Mouse (Mus musculus) CH12.LX (cell line): ENCODE results near the gene 6330403K07Rik. TPM values are rescaled to one million over a fixed set of nuclear protein-coding genes. Genes with fewer than 3 reads are reported as not detected.

Source experiments
- DNase-seq: peaks from one replicate; pipeline ENCODE4 v3.0.0-alpha.2; 2013; ENCODE audit errors: extremely low read depth
- H3K27ac ChIP-seq: 2 replicates; pipeline ENCODE4 v1.5.1; 2012; ENCODE audit warnings: low read depth, mild to moderate bottlenecking, control low read depth, moderate library complexity; ENCODE audit not compliant: insufficient read depth
- H3K27me3 ChIP-seq: replicated peaks from 2 replicates; pipeline ENCODE3; 2012; ENCODE audit warnings: inconsistent platforms
- H3K36me3 ChIP-seq, 2 experiments: replicated peaks in 1 of 2; 2 replicates each; pipeline versions ENCODE3 to v1.6.1; 2012; ENCODE audit warnings: inconsistent platforms in 1 of 2, low read length in 1 of 2, mild to moderate bottlenecking in 1 of 2, mixed read lengths in 1 of 2, moderate library complexity in 1 of 2; ENCODE audit not compliant: control insufficient read depth in 1 of 2, insufficient read depth in 1 of 2
- H3K4me1 ChIP-seq, 2 experiments: 2 replicates each; pipeline ENCODE4 v1.6.1; 2012; ENCODE audit warnings: inconsistent platforms in 1 of 2, moderate library complexity in 1 of 2; ENCODE audit not compliant: insufficient read depth in 2 of 2, control insufficient read depth in 1 of 2
- H3K4me2 ChIP-seq: 2 replicates; pipeline ENCODE4 v1.6.1; 2012; ENCODE audit warnings: low read depth, mild to moderate bottlenecking, control low read depth; ENCODE audit not compliant: poor library complexity, insufficient read depth, severe bottlenecking
- H3K4me3 ChIP-seq, 3 experiments: fragments of 150-350 bp in 1 of 3; sonication (generic) in 1 of 3; replicated peaks in 1 of 3; 2 replicates each; pipeline versions ENCODE3 to v1.5.1; 2011 to 2012; ENCODE audit warnings: low read depth in 2 of 3, low read length in 2 of 3, mild to moderate bottlenecking in 2 of 3, moderate library complexity in 2 of 3, control low read depth in 1 of 3, improper control_type of control experiment in 1 of 3, inconsistent platforms in 1 of 3, mixed read lengths in 1 of 3; ENCODE audit not compliant: poor library complexity in 1 of 3
- H3K79me2 ChIP-seq: replicated peaks from 2 replicates; pipeline ENCODE4 v1.6.1; 2012; ENCODE audit warnings: mild to moderate bottlenecking, moderate library complexity; ENCODE audit not compliant: control insufficient read depth, poor library complexity, insufficient read depth, severe bottlenecking; ENCODE audit errors: extremely low read depth
- H3K9ac ChIP-seq: 2 replicates; pipeline ENCODE4 v1.6.1; 2012; ENCODE audit warnings: low read depth, mild to moderate bottlenecking, control low read depth, moderate library complexity; ENCODE audit not compliant: insufficient read depth
- H3K9me3 ChIP-seq: replicated peaks from 2 replicates; pipeline ENCODE3; 2012; ENCODE audit warnings: low read length, inconsistent platforms, mixed read lengths
- CHD2 ChIP-seq: IDR thresholded peaks from 2 replicates; pipeline ENCODE4 v1.6.1; 2011; ENCODE audit warnings: low read length, improper control_type of control experiment
- ELF1 ChIP-seq: IDR thresholded peaks from 2 replicates; pipeline ENCODE4 v1.6.1; 2014; ENCODE audit warnings: low read depth, mild to moderate bottlenecking, inconsistent platforms, low read length, improper control_type of control experiment
- EP300 ChIP-seq: IDR thresholded peaks from 2 replicates; pipeline ENCODE4 v1.6.1; 2011; ENCODE audit warnings: low read length, improper control_type of control experiment
- ETS1 ChIP-seq: conservative IDR thresholded peaks from 2 replicates; pipeline ENCODE4 v1.6.1; 2012; ENCODE audit warnings: low read depth, mild to moderate bottlenecking, inconsistent platforms, low read length, improper control_type of control experiment, moderate library complexity
- HCFC1 ChIP-seq: IDR thresholded peaks from 2 replicates; pipeline ENCODE4 v1.6.1; 2012; ENCODE audit warnings: low read depth, mild to moderate bottlenecking, inconsistent platforms, low read length, improper control_type of control experiment
- IRF4 ChIP-seq: IDR thresholded peaks from 2 replicates; pipeline ENCODE4 v1.6.1; 2014; ENCODE audit warnings: low read depth, mild to moderate bottlenecking, inconsistent platforms, low read length, improper control_type of control experiment
- JUND ChIP-seq: conservative IDR thresholded peaks from 2 replicates; pipeline ENCODE4 v1.6.1; 2011; ENCODE audit warnings: low read depth, low read length, improper control_type of control experiment
- KAT2A ChIP-seq: IDR thresholded peaks from 2 replicates; pipeline ENCODE4 v1.6.1; 2012; ENCODE audit warnings: low read length, improper control_type of control experiment, inconsistent platforms; ENCODE audit not compliant: insufficient replicate concordance
- MAX ChIP-seq: IDR thresholded peaks from 2 replicates; pipeline ENCODE4 v1.6.1; 2011; ENCODE audit warnings: low read length, improper control_type of control experiment
- MAZ ChIP-seq: IDR thresholded peaks from 2 replicates; pipeline ENCODE4 v1.6.1; 2012; ENCODE audit warnings: low read depth, mild to moderate bottlenecking, inconsistent platforms, low read length, improper control_type of control experiment, moderate library complexity
- NELFE ChIP-seq: IDR thresholded peaks from 2 replicates; pipeline ENCODE4 v1.6.1; 2011; ENCODE audit warnings: low read depth, low read length, improper control_type of control experiment
- NRF1 ChIP-seq: IDR thresholded peaks from 2 replicates; pipeline ENCODE4 v1.6.1; 2014; ENCODE audit warnings: low read depth, mild to moderate bottlenecking, inconsistent platforms, low read length, improper control_type of control experiment, moderate library complexity
- POLR2AphosphoS2 ChIP-seq: IDR thresholded peaks from 2 replicates; pipeline ENCODE4 v1.6.1; 2011; ENCODE audit warnings: low read depth, low read length, improper control_type of control experiment
- RAD21 ChIP-seq: IDR thresholded peaks from 2 replicates; pipeline ENCODE4 v1.6.1; 2011; ENCODE audit warnings: low read depth, mild to moderate bottlenecking, low read length, improper control_type of control experiment, moderate library complexity
- TBP ChIP-seq: conservative IDR thresholded peaks from 2 replicates; pipeline ENCODE4 v1.6.1; 2011; ENCODE audit warnings: low read depth, low read length, improper control_type of control experiment
- TCF12 ChIP-seq: IDR thresholded peaks from 2 replicates; pipeline ENCODE4 v1.6.1; 2014; ENCODE audit warnings: low read depth, mild to moderate bottlenecking, inconsistent platforms, low read length, improper control_type of control experiment
- UBTF ChIP-seq: IDR thresholded peaks from 2 replicates; pipeline ENCODE4 v1.6.1; 2012; ENCODE audit warnings: low read depth, mild to moderate bottlenecking, inconsistent platforms, low read length, improper control_type of control experiment, moderate library complexity
- ZC3H11A ChIP-seq: IDR thresholded peaks from 2 replicates; pipeline ENCODE4 v1.6.1; 2012; ENCODE audit warnings: low read depth, mild to moderate bottlenecking, inconsistent platforms, low read length, improper control_type of control experiment
- ZMIZ1 ChIP-seq: IDR thresholded peaks from 2 replicates; pipeline ENCODE4 v1.6.1; 2012; ENCODE audit warnings: low read depth, mild to moderate bottlenecking, inconsistent platforms, low read length, improper control_type of control experiment
- dilution Hi-C: fragments of 300-500 bp; cut with MboI; formaldehyde crosslinking; loops from 2 replicates; pipeline ENCODE4 v1.14.3; 2020; ENCODE audit warnings: low sequenced_read_pairs; ENCODE audit not compliant: extremely low pct_unique_long_range_greater_than_20kb, extremely low pct_ligation_motif_present
- in situ Hi-C: fragments of 300-500 bp; cut with MboI; formaldehyde crosslinking; loops from 3 replicates; pipeline ENCODE4 v1.14.3; 2019; ENCODE audit warnings: low sequenced_read_pairs, low pct_ligation_motif_present, low pct_unique_long_range_greater_than_20kb, mixed read lengths
- polyA plus RNA-seq: library from polyadenylated mRNA; unstranded; fragments of >175 nt; gene quantifications from 2 replicates; pipeline ENCODE4 v1.2.1, GENCODE M21; 2012; ENCODE audit warnings: low read depth; ENCODE audit not compliant: insufficient read length
- total RNA-seq, 2 experiments: library from RNA; depleted of rRNA; stranded (reverse); fragments of 300-350 nt in 1 of 2; fragments of >200 nt in 1 of 2; gene quantifications; 2 replicates each; pipeline ENCODE4 v1.2.3; 2012 to 2014

The 6330403K07Rik gene
- total and polyA plus RNA-seq, 3 experiments = 0.20 TPM; not detected in 2

DNA sequence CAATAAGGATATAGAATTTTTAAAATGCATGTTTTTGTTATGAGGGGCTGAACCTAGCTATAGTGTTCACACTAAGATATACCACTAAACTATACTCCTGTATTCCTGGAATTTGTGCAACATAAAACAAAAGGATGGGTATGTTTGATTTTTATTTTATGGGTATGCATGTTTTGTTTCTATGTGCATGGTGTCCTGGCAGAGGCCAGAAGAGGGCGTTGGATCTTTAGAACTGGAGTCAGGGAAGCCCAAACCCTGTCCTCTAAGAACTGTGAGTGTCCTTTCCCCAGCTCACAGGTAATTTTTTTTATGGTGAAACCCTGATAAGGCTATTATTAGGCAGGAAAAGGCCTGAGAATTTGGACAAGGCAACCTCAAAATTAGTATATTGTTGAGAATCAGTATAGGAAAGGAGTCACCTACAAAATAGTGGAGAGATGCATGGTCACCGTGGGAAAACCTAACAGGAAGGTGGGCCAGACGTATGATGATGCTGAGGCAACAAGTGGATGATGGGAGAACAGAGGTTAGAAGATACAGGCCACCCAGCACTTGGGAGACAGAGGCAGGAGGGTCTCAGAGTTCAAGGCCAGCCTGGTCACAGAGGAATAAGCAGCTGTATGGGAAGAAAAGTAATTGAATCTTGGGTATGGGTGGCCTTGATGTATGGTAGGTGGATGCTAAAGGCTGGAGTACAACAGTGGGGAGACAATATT is 3.8 kb downstream of the 6330403K07Rik start:
- Histone ChIP-seq H3K36me3 (peaks cover 32 to 65% of the 10 kb centered on the region in 2 experiments), H3K4me2 (no peak overlapping the region), H3K4me1 (peaks cover 0 to 15% of the 10 kb centered on the region in 2 experiments; a peak in 2 of 4 replicates), H3K4me3 (no peak overlapping the region), H3K9ac (no peak overlapping the region), H3K9me3 (no peaks in the 10 kb centered on the region), H3K79me2 (0 out of 2 replicates have a peak, but pooled peaks cover 3% of the 10 kb centered on the region), H3K27ac (no peak overlapping the region), H3K27me3 (no peaks in the 10 kb centered on the region)
- TF ChIP-seq ZC3H11A = no peak
- no peak for TF ChIP-seq MAZ
- TF ChIP-seq TBP = no peak
- no peak for TF ChIP-seq NRF1
- TF ChIP-seq TCF12 = no peak
- TF ChIP-seq NELFE = no peak
- TF ChIP-seq ELF1 = no peak
- no peak for TF ChIP-seq ETS1
- TF ChIP-seq ZMIZ1 = no peak
- TF ChIP-seq IRF4 = no peak
- TF ChIP-seq HCFC1 = no peak
- dilution Hi-C loops = no loop called here
- in situ Hi-C loops = no loop called here
- DNase-seq = no peak

DNA sequence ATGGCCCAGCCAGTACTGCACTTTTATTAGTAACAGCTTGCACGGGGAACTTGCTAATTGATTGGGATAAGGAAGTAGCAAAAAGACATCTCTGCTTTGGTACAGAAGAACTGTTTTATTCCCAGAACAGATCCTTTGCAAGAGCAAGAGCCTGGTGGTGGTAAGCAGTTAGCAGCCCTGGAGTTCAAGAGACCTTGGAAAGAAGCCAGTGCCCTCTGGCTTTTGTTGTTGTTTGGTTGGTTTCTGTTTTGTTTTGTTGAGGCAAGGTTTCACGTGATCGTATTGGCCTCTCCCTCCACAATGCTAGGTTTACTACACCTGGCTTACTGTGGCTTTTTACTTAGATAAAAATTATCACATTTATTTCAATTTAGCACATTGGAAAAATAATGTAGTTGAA is 5.0 kb downstream of the 6330403K07Rik start:
- H3K27me3 ChIP-seq = no peaks in the 10 kb centered on the region
- dilution Hi-C loops = no loop called here
- H3K9ac ChIP-seq = no peak overlapping the region
- H3K36me3 ChIP-seq = peaks cover 42 to 76% of the 10 kb centered on the region in 2 experiments
- H3K27ac ChIP-seq = no peak overlapping the region
- H3K9me3 ChIP-seq = no peaks in the 10 kb centered on the region
- in situ Hi-C loops = no loop called here
- no peak overlapping the region for H3K4me2 ChIP-seq
- H3K4me3 ChIP-seq = no peak overlapping the region
- peaks cover 12% of the 10 kb centered on the region for H3K79me2 ChIP-seq
- peaks cover 0 to 18% of the 10 kb centered on the region in 2 experiments; a peak in 2 of 4 replicates for H3K4me1 ChIP-seq
- no peak for DNase-seq
- TF ChIP-seq JUND (no peak), CHD2 (peak; percentile 26; the same call in 1 of the 2 replicates), EP300 (no peak), POLR2AphosphoS2 (0 out of 2 replicates have a peak, but pooled peaks have one; percentile 67), UBTF (no peak), KAT2A (no peak), MAX (no peak), TBP (no peak), RAD21 (no peak)
